Mouse (Mus musculus) cerebellum, postnatal 14 days (tissue): Measurements from ENCODE around the gene Cetn2.
A peak's percentile ranks its signal among the peaks of the same experiment; 100 is the strongest.

Experiments used
- DNase-seq, 2 experiments: peaks; one replicate each; pipeline ENCODE4 v3.0.0; 2021; ENCODE audit warnings: mixed read lengths in 2 of 2

The Cetn2 gene

DNA sequence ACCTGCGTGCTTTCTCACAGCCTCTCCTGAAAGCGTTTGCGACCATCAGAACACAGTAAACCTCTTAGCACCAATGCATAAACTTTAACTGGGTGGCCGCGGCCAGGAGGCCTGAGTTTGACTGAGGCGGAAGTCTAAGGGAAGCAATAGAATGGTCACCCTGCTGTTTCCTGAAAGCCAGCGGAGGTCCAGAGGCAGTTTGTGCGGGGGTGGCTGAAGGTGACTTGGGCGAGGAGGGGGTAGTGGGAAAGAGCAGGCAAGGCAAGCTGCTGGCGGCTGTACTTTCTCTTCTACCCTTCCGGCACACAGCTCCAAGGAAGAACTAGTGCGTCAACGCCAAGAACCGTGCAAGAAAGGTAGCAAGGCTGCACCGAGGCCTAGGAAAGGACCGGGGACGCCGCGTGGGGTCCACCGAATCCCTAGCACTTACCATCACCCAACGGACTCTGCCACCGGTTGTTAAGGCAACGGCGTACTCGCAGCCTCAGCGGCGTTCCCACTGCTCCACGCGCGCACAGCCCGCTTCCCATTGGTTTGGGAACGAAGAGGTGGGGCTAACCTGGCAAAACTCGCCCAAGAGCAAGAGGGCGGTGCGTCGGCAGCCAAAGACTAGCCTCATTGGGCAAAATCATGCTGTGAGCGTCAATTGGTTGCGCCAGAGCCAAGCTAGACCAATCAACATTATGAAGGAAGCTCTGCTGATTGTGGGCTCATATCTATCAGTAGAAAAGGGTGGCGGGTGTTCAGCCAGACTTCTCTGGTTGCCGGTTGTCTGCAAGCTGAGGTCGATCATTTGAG is at the start of gene Cetn2, which contains the start of gene Nsdhl:
Gene Cetn2 (minus strand): TSS at position 528 of the 798 bp plus-strand sequence.
Gene Nsdhl (plus strand): TSS at position 674 of the 798 bp plus-strand sequence.
- DNase-seq: peak; percentile 87 to 88

DNA sequence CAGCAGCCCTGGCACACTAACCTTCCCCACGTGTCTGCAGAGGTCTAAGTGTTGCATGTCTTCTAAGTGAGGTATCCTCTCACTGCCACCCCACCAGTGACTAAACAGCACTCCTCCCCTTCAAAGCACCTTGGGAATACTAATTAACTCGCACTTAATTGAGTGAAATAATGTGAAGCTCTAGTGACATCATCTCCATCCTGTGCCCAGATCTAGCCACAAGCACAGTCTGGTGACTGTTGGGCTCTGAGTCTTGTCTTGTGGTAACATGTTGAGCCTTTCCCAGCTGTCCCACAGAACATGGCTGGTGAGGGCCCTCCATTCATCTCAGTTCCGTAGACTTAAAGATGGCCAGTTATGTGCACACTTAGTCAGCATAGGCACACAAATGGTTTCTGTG is 44.5 kb upstream of the Cetn2 start:
- DNase-seq: no peak

DNA sequence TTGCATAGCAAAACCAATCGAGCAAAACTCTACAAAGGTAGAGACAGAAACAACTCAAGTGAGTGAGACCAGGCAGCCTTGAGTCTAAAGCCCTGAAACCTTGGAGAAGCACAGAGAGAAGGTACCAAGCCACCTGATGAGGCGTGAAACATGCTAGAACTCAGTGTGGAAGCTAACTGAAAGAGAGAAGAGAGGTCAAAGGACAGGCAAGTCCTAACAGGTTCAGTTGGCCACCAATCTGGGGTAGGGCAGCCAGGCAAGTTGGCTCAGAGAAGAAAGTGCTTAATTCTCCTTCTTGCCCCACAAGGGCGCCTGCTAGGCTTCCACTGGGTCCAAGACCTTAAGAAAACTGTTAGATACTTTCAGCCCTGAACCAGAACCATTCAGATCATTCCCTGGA is 43.3 kb upstream of the Cetn2 start:
- no peak for DNase-seq

DNA sequence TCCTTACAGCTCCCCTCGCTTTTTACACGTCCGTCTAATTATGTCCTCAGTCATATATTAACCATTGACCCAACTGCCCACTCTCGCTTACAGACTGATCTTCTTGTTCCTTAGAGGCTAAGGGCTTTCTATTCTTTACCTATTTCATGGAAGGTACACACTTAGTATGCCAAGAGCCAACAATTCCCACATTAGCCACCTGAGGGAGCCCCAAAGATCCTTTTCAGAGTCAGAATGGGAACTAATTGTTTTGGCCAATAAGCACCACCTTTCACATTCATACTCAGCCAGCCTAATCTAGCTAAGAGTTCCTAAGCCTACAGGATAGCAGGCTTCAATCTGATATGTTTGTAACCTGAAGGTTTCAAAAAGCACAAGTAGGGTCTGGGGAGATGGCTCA is 42.2 kb upstream of the Cetn2 start:
- DNase-seq: peak in 1 of 2 experiments; percentile 48

DNA sequence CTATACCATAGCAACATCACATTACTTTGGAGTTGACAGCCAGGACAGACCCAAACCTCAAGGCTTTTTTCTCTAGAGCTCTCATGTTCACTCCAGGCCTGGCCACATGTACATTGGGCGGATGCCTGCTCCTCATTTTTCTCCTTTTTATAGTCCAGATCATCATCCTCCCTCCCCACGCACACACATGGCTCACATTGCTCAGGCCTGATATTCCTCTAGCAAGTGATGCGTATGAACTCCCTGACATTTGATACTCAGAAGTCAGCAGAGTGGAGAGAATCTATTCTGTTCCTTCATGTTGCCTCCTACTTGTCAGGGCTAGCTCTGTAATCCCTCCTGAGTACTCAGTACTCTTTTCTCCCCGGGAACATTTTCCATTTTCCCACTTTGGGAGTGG is 38.3 kb upstream of the Cetn2 start:
- DNase-seq: no peak

DNA sequence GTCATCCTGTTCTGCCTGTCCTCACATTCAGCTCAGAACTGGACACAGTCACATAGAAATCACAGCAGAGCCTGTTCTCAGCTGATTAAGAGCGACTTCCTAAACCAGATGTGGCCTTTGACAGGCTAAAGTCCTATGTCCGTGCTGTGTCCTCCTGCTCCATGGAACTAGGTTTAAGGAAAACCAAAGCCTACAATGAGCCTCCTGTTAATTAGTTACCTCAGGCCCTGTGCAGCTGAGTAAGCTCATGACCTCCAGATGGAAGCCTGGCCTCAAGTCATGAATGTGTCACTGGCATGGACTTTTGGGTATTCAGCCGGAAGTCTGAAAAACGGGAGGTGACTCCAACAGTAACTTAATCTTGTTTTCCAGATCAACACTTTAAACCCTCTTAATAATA is 35.3 kb upstream of the Cetn2 start:
- no peak for DNase-seq

DNA sequence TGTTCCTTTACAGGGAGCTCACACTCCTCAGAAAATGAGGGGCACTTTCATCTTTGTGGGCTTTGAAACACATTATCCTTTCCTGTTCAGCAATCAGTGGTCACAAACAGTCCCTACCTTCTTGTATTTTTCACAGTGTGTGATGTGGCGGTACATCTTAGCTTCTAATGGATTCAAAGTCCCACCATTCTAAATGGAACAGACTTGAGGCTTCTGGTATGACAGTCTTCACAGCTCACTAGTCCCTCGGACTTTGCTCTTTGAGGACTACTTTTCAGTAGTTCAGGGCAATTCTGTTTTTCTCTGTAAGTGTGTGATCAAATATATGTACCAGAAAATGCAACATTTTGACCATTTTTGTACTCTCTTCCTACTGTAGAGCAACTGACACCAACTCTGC is 3.2 kb upstream of the Cetn2 start:
- DNase-seq: no peak

DNA sequence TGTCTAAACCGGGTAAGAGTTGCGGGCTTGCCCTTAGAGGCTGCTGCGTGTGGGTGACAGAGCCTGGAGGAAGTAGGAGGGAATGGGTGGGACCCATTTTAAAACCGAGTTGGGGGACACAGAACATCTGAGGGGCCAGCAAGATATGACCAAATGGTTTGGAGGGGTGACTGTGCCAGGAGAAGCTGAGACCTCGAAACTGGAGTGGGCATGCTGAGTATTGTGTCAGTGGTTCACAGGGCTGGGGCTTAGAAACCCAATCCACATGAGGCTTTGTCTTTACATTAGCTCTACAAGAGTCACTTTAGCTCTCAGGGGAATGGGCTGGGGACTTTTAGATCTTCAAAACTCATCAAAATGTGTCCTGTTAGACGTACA is 460 bp upstream of the Cetn2 start:
- no peak for DNase-seq

DNA sequence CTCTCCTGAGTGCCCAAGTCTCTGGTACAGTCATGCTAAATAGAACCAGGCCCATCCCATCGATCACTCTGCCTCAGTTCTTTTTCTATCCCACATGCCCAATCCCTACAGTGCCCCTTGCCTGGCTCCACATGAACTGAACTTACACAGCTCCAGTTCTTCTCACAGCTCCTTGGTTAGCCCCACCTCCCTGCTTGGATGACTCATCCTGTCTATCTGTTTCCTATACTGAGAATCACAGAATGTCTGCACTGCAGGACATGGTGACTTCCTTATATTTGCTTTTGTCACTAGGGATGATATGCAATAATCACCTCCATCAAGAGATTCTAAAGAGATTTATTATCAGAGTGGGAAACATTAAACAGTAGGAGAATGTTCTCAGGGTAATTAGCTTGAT is 6.6 kb downstream of the Cetn2 start:
- DNase-seq: no peak

DNA sequence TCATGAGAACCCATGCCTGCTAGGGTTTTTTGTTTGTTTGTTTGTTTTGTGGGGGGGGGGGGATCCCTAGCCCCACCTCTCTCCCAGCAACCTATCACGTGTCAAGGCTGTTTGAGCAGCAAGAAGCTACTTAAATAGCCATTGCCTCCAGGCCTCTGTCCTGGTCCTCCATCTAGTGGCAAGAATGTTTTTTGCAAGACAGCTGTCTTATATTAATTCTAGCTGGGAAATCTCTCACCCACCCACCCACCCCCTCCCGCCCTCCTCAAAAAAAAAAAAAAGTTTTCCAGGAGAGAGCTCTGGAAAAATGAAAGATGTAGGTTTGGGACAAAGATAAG is 9.8 kb downstream of the Cetn2 start:
- DNase-seq: peak; percentile 55 to 72

DNA sequence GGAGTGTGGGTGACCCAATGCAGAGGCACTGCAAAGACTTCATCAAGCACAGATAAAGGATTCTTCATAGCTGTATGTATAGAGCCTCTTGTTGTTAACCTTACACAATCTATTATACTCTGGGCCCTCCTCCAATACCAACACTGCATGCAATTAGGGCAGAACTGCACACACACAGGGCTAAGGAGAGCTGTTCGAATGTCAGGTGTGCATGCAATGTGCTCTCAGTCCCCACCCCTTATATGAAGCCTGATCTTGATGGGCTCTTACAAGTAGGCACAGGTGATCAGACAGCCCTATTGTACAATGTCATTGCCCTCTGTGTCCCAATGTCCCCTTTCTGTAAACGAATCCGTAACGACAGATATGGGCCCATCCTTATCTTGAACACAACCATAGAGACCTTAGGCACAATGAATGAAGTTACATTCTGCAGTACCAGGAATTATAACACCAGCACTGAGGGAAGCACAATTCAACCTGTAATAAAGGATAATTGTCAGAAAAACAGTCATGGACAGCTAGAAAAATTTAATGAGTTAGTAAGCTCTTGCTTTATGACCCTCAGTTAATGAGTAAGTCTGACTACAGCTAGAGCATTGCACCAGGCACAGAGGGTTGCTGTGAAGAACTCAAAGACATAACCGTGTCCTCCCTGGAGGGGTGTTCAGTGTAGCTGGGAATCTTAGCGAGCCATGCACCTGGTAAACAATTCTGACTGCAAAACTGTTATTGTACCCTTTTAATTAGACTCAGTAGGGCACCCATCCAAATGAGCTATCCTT is 10.4 kb downstream of the Cetn2 start:
- no peak for DNase-seq

DNA sequence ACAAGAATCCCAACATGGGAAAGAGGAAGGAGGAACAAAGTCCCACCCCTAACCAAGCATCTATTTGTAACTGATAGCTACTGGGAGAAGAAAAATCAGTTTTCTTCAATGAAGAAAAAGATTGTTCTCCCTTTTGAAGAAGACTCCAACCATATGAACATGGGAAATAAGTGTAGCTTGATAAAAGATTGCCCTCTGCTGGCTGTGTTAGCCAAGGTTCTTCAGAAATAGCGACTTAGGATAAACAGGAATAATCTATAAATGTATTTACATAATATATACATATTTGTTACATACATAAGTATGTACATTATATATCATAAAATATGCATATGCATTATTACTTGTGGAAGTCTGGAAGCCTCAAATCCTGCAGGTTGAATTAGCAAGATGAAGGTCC is 15.7 kb downstream of the Cetn2 start:
- no peak for DNase-seq

DNA sequence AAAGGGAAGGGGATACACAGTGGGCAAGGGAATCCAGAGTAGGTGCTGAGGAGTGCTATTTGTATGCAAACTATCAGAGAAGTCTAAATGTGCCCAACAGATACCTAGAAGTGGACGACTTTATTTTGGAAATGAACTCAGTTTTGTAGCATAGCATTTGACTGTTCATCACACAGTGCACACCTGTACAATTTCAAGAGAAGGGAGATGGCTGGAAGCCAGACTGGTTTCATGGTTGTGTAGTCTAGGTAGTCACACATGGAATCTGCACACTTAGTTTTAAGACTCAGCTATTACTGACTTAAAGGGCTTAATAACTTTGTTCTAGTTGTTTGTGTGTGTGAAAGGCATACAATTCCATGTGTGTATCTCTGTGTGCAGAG is 22.2 kb downstream of the Cetn2 start:
- DNase-seq: no peak

DNA sequence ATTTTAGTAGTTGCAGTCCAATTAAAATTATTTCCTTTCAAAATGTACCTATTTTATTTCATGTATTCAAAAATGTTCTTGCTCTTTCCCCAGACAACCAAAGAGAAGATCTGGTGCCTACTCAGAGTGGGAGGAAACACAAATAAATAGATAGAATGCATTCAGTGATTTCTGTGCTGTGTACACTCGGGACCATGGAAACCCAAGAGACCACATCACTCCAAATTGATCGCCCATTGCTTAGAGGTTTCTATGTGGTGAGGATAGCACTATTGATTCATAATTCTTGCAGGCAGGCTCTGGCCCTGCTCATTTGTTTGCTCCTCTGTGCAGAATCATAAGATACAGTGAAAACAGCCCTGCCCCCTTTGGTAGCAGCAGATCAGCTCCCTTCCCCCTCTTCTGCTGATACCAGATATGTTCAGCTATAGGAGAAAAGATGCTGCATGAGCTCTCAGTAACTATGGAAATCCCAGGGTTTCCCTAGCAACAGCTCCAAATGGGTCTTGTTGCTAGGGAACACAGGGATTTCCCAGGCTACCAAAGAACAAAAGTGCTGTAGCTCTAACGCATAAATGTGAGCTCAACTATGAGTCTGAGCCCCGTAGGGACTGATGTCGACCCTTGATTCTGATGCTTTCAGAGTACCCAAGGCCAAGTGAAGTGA is 22.7 kb downstream of the Cetn2 start:
- DNase-seq: no peak
